Mouse (Mus musculus) kidney, embryonic 16.5 days (tissue): ENCODE results near the gene Ybey. TPM values are rescaled to one million over a fixed set of nuclear protein-coding genes. Genes with fewer than 3 reads are reported as not detected.

Experiments
- ATAC-seq: fragments of 200-750 bp; cut with Nextera tagmentation; 2 replicates; pipeline ENCODE4 v1.8.0; 2017; ENCODE audit warnings: moderate TSS enrichment; ENCODE audit not compliant: low FRiP score, low TSS enrichment
- H3K27ac ChIP-seq: fragments of 300-500 bp; sonication (generic); 2 replicates; pipeline ENCODE4 v1.5.1; 2014; ENCODE audit warnings: low read length
- H3K27me3 ChIP-seq: fragments of 300-500 bp; sonication (generic); 2 replicates; pipeline ENCODE4 v1.6.1; 2014; ENCODE audit warnings: low read length, control low read depth, mixed read lengths; ENCODE audit not compliant: insufficient read depth
- H3K36me3 ChIP-seq: fragments of 300-500 bp; sonication (generic); 2 replicates; pipeline ENCODE4 v1.6.1; 2014; ENCODE audit warnings: low read length, control low read depth, mixed read lengths; ENCODE audit not compliant: insufficient read depth
- H3K4me1 ChIP-seq: fragments of 300-500 bp; sonication (generic); 2 replicates; pipeline ENCODE4 v1.6.1; 2014; ENCODE audit warnings: low read length, control low read depth, mixed read lengths; ENCODE audit not compliant: insufficient read depth
- H3K4me2 ChIP-seq: fragments of 300-500 bp; sonication (generic); replicated peaks from 2 replicates; pipeline ENCODE4 v1.6.1; 2014; ENCODE audit warnings: low read depth, low read length
- H3K4me3 ChIP-seq: fragments of 300-500 bp; sonication (generic); 2 replicates; pipeline ENCODE4 v1.5.1; 2014; ENCODE audit warnings: mild to moderate bottlenecking, low read length
- H3K9ac ChIP-seq: fragments of 300-500 bp; sonication (generic); replicated peaks from 2 replicates; pipeline ENCODE4 v1.6.1; 2014; ENCODE audit warnings: low read length
- H3K9me3 ChIP-seq: fragments of 300-500 bp; sonication (generic); 2 replicates; pipeline ENCODE4 v1.6.1; 2016; ENCODE audit warnings: low read length, control low read depth
- WGBS: fragments of 180-500 bp; shearing (Covaris S2); extraction: QIAGEN DNeasy Blood & Tissue Kit; methylation state at CpG from one replicate; pipeline ENCODE4 v1.1.7; 2014; 5-methylcytosine and 5-hydroxymethylcytosine counted together
- polyA plus RNA-seq: library from polyadenylated mRNA; unstranded; fragments of >200 nt; fragmentation: Nextera tagmentation; extraction: Ambion mirVana; gene quantifications from 2 replicates; pipeline ENCODE4 v1.2.1, GENCODE M21; 2015

Ybey gene
- polyA plus RNA-seq, result 7.5 and 7.6 TPM in 2 replicates

DNA sequence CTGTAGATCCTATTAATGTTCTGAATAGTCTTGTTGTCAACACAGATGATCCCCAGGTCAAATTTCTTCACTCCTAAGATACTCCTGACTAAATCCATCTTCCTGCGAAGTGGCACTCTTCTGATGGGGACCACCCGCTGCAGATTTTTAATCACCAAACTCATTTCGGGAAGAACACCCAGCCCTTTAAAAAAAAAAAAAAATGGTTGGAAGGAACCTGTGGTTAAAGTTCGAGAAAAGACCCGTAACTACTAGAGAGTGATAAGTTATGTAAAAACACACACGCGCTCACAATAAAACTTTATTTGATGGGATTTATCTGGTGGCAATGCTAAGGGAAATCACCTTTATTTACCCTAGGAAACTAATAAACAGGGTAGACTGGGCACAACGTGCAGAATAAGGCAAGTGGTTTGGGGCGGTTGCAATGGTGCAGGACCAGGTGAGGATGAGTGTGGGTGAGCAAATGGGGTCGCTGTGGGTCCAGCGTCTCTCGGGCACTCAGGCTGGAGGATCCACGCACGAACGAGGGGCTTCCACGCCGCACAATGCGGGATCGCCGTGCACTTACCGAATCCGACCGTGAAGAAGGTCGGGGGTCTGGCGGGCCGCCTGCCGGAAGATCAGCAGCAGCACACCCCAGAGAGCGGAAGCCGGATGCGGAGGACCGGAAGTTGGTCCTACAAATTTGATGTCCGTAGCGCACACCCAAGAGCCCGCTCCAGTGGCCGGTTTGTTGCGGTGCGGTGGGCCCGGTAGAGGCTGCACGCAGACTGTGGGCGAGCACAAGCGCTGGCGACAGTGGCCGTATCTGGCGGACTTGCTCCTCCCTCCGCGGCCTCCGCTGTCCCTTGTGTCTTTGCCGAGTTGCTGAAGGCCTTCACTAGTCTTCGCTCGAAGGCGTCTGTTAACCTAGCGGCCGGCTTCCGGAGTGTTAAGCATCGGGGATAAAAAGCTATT is at the start of gene Ybey, which contains the start of gene Mcm3ap:
TSS of gene Ybey (minus strand) at position 912 of the 960 bp plus-strand sequence.
TSS of gene Mcm3ap (plus strand) at position 725 of the 960 bp plus-strand sequence.
- 1% methylated on average over 55 of the region's 55 CpGs for WGBS
- peak within 1 kb of the TSS; percentile 82 for H3K4me3 ChIP-seq
- H3K4me1 ChIP-seq, result peaks cover 3% of the 10 kb centered on the region
- peak; percentile 93 for ATAC-seq
- peak within 1 kb of the TSS; percentile 83 for H3K27ac ChIP-seq
- H3K36me3 ChIP-seq, result peaks cover 22% of the 10 kb centered on the region
- no peaks in the 10 kb centered on the region for H3K9me3 ChIP-seq
- H3K9ac ChIP-seq, result peak within 1 kb of the TSS; percentile 88
- H3K27me3 ChIP-seq, result no peaks in the 10 kb centered on the region
- peak within 1 kb of the TSS; percentile 75 for H3K4me2 ChIP-seq

DNA sequence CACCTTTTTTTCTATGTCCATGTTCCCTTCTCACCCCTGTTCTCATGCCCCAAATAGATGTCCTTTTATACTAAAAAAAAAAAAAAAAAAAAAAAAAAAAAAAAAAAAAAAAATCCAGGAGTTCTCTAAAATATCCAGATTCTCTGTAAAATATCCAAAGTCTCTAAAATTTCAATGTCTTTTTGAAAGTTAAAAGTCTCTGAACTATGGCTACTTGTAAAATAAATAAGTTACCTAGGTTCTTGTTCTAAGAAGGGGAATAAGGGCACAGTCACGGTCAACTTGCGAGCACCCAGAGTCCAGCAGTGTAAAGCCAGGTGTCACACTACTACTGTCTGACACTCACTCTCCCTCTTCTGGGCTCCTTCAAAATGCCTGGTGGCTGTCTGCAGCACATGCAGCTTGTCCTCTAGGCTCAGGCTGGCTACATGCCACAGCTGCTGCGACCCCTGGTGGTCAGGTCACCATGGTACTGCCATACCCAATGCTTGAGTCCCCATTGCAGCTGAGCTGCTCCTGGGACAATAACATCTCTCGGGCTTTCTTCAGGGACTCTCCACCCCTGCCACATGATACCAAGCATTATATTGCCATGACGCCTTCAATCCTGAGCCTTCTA is 44.2 kb upstream of the Ybey start:
- Histone ChIP-seq H3K36me3 (peaks cover 35% of the 10 kb centered on the region), H3K4me1 (no peaks in the 10 kb centered on the region), H3K9ac (no peak overlapping the region), H3K27ac (no peak overlapping the region), H3K9me3 (peaks cover 6% of the 10 kb centered on the region; the same call in 1 of the 2 replicates), H3K27me3 (no peaks in the 10 kb centered on the region), H3K4me2 (no peak overlapping the region), H3K4me3 (no peak overlapping the region)
- ATAC-seq, result peak; percentile 85
- 54% methylated on average over 5 of the region's 5 CpGs for WGBS

DNA sequence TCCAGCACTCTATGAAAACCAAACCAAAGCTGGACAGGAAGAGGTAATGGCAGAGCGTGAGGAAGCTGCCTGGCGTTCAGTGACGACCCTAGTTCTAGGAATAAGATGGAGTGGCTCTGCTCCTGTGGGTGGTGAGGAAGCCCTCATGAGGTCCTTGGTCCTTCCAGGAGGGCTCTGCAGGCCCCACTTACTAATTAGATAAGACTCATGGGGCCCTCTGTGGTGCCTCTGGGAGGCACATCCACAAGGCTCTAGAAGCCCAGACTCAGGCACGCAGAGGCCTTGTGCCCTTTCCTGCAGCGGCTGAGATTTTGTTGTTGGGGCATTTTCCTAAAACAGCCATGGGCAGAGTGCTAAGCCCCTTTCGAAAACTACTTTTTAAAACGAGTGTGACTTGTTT is 37.0 kb upstream of the Ybey start:
- H3K4me3 ChIP-seq, result no peak overlapping the region
- no peaks in the 10 kb centered on the region for H3K4me1 ChIP-seq
- WGBS, result 90% methylated on average over 7 of the region's 7 CpGs
- no peak overlapping the region for H3K27ac ChIP-seq
- H3K27me3 ChIP-seq, result no peaks in the 10 kb centered on the region
- H3K36me3 ChIP-seq, result peaks cover 66% of the 10 kb centered on the region
- no peaks in the 10 kb centered on the region for H3K9me3 ChIP-seq
- H3K4me2 ChIP-seq, result no peak overlapping the region
- no peak overlapping the region for H3K9ac ChIP-seq
- no peak for ATAC-seq

DNA sequence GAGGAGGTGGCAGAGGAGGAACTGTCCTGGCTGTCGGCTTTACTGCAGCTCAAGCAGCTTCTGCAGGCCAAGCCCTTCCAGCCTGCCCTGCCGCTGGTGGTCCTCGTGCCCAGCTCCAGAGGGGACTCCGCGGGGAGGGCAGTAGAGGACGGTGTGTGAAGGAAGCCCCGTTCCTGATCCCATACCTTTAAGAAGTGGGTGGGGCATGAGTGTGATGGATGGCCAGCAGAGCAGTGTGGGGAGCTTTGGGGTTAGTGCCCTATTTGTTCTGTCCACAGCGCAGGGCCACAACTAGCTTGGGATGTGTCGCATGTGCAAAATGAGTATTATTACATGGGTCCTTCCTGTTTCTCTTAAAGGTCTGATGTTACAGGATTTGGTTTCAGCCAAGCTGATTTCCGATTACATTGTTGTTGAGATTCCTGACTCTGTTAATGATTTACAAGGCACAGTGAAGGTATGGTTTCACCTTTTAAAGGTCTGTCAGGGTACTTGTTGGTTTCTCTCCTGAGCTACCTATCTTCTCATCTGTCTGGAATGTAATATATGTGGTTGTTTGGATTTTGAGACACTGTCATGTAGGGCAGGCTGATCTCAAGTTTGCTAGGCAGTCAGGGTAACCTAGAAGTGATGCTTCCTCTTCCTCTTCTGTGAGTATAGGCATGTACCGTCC is 35.5 kb upstream of the Ybey start:
- no peaks in the 10 kb centered on the region for H3K4me1 ChIP-seq
- ATAC-seq, result no peak
- peaks cover 68% of the 10 kb centered on the region for H3K36me3 ChIP-seq
- WGBS, result 74% methylated on average over 11 of the region's 11 CpGs
- no peaks in the 10 kb centered on the region for H3K9me3 ChIP-seq
- H3K27me3 ChIP-seq, result no peaks in the 10 kb centered on the region
- H3K27ac ChIP-seq, result no peak overlapping the region
- H3K4me2 ChIP-seq, result no peak overlapping the region
- no peak overlapping the region for H3K9ac ChIP-seq
- no peak overlapping the region for H3K4me3 ChIP-seq

DNA sequence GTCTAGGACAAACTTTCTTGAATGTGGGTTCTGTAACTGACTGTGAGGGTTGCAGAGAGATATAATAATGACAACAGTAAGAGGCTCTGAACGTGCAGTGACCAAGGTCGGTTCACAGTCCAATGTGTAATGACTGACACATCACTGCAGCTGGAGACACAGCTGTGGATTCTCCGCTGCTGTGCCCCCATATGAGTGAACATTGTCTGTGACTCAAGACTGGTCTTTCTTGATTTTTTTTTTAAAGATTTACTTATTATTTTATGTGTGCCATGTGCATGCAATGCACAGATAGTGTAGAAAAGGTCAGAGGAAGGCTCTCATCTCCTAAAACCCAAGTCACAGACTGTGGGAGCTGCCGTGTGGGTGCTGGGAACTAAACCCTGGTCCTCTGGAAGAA is 28.6 kb upstream of the Ybey start:
- no peak for ATAC-seq
- Histone ChIP-seq H3K4me2 (no peak overlapping the region), H3K9me3 (no peaks in the 10 kb centered on the region), H3K4me3 (no peak overlapping the region), H3K27me3 (no peaks in the 10 kb centered on the region), H3K36me3 (peaks cover 71% of the 10 kb centered on the region), H3K9ac (no peak overlapping the region), H3K4me1 (no peaks in the 10 kb centered on the region), H3K27ac (no peak overlapping the region)
- 90% methylated on average over 4 of the region's 4 CpGs for WGBS

DNA sequence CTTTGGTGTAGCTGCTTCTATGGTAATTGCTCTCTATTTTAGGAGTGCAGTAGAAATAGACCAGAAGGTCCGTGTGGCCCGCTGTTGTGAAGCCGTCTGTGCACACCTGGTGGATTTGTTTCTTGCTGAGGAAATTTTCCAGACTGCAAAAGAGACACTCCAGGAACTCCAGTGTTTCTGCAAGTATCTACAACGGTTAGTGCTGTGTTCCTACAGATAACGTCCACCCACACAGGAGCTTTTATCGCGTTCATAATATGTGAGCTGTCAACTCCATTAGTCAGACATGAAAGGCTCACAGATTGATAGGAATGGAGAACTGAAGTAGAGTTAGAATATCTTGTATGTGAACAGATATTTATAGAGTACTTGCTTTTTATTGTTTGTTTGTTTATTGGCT is 27.5 kb upstream of the Ybey start:
- no peaks in the 10 kb centered on the region for H3K9me3 ChIP-seq
- H3K36me3 ChIP-seq, result peaks cover 68% of the 10 kb centered on the region
- H3K4me1 ChIP-seq, result no peaks in the 10 kb centered on the region
- no peak overlapping the region for H3K9ac ChIP-seq
- ATAC-seq, result no peak
- H3K4me2 ChIP-seq, result no peak overlapping the region
- WGBS, result 94% methylated on average over 7 of the region's 7 CpGs
- H3K4me3 ChIP-seq, result no peak overlapping the region
- no peaks in the 10 kb centered on the region for H3K27me3 ChIP-seq
- H3K27ac ChIP-seq, result no peak overlapping the region

DNA sequence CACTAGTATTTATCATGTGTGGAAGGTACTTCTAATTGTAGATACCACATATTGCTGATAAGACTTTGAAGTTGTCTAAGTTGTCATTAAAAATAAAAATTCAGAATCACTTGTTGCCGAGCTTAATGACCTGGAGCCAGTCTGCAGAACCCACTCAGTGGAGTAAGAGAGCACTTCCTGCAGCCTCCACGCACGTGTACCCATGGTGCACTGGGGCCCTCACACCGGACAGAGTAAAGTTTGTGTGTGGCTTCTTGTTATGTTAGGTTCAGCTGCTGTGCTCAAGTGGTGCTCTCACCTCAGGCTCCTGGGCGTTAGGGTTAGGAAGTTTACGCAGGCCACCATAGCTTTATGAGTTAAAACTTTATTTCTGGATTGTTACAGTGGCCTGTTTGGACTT is 26.6 kb upstream of the Ybey start:
- Histone ChIP-seq H3K4me1 (no peaks in the 10 kb centered on the region), H3K27me3 (no peaks in the 10 kb centered on the region), H3K36me3 (peaks cover 72% of the 10 kb centered on the region), H3K27ac (no peak overlapping the region), H3K4me3 (no peak overlapping the region), H3K9ac (no peak overlapping the region), H3K4me2 (no peak overlapping the region), H3K9me3 (no peaks in the 10 kb centered on the region)
- ATAC-seq, result no peak
- 88% methylated on average over 6 of the region's 6 CpGs for WGBS

DNA sequence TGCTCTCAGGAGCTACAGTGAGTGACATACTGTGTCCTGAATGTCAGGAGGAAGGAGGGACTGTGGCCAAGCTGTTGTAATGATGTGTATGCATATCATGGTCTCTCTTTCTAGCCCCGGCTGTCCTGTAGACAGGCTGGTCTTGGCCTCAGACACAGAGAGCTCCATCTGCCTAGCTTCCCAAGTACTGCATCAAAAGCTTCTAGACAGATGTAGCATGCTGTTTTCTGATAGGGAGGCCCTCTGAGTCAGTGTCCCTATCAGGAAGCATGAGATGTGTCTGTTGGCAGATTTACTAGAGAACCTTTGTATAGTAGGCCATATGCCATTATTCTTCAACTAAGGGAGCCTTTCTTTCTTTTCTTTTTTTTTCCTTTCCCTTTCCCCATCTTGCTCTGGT is 24.6 kb upstream of the Ybey start:
- H3K4me3 ChIP-seq, result no peak overlapping the region
- no peak overlapping the region for H3K4me2 ChIP-seq
- H3K9ac ChIP-seq, result no peak overlapping the region
- no peaks in the 10 kb centered on the region for H3K4me1 ChIP-seq
- H3K9me3 ChIP-seq, result no peaks in the 10 kb centered on the region
- ATAC-seq, result no peak
- H3K27ac ChIP-seq, result no peak overlapping the region
- no peaks in the 10 kb centered on the region for H3K27me3 ChIP-seq
- H3K36me3 ChIP-seq, result peaks cover 75% of the 10 kb centered on the region
- WGBS, result 79% methylated on average over 1 of the region's 1 CpGs

DNA sequence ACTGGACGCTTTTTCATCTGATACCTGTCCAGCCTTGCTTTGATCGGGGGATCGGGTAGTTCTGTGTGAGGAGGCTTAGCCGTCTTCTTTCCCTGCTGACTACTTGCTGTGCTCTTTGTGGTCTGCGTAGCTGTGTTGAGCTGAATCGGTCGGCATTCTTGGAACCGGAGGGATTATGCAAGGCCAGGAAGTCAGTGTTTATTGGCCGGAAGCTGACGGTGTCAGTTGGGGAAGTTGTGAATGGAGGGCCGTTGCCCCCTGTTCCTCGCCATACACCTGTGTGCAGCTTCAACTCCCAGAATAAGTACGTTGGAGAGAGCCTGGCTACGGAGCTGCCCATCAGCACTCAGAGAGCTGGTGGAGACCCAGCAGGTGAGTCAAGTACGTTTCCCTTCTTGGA is 20.3 kb upstream of the Ybey start:
- H3K9ac ChIP-seq, result no peak overlapping the region
- H3K9me3 ChIP-seq, result no peaks in the 10 kb centered on the region
- peaks cover 86% of the 10 kb centered on the region for H3K36me3 ChIP-seq
- WGBS, result 95% methylated on average over 15 of the region's 15 CpGs
- H3K4me2 ChIP-seq, result no peak overlapping the region
- no peak overlapping the region for H3K27ac ChIP-seq
- H3K27me3 ChIP-seq, result no peaks in the 10 kb centered on the region
- H3K4me3 ChIP-seq, result no peak overlapping the region
- no peak for ATAC-seq
- H3K4me1 ChIP-seq, result no peaks in the 10 kb centered on the region
